ENCODE assay signal across 11 mouse cellular contexts in the genomic region with DNA sequence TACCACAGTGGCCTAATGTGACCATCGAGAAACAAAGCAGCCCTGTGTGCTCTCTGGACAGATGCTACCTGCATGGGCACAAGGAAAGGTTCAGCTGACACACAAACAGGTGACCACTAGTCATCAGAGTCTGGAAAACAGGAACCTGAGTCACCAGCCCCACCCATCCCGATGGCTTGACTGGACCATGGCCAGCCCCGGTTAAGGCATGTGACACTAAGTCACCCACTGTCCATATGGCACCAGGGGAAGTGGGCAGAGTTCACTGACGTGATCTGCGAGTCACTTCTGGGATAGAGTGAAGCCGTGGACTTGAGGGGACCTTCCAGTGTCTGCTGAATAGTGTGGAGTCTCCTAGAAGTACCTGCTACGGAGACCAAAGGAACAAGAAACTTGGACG. TPM values are rescaled to one million over a fixed set of nuclear protein-coding genes. Genes with fewer than 3 reads are reported as not detected.
A peak's percentile ranks its signal among the peaks of the same experiment; 100 is the strongest.
DNase-seq lines count a peak whose midpoint lies in the region; ATAC-seq lines count a peak whose summit lies in the region.
"Had no signal": no experiment of that assay in that cellular context is flagged by ENCODE, and none has a peak within 500 bp of the region (broad histone marks: within the 10 kb centered on the region; RNA-seq: fewer than 3 reads in every experiment).

No protein-coding gene starts in this region.

- no peak overlapping the region for H3K4me2 ChIP-seq in intestine, embryonic 16.5 days (ENCODE audit: low read depth, low read length)
- H3K4me2 ChIP-seq in intestine, embryonic 15.5 days (replicated peaks), result no peak overlapping the region
- H3K4me2 ChIP-seq: heart, embryonic 13.5 days; hindbrain, embryonic 14.5 days; lung, embryonic 15.5 days had no signal

- WGBS in intestine, embryonic 16.5 days, result 86% methylated on average over 8 of the region's 8 CpGs
- WGBS in intestine, embryonic 15.5 days, result 88% methylated on average over 8 of the region's 8 CpGs

- ATAC-seq in intestine, embryonic 16.5 days, result peak; percentile 23; the same call in 1 of the 2 replicates
- ATAC-seq in intestine, embryonic 15.5 days, result no peak
- ATAC-seq in monocyte, adult 5-6 weeks (replicated peaks; ENCODE audit: insufficient number of reproducible peaks, low FRiP score, low TSS enrichment, poor library complexity, severe bottlenecking), result 0 out of 2 replicates have a peak, but pooled peaks have one; percentile 23

- H3K27ac ChIP-seq in intestine, embryonic 16.5 days (ENCODE audit: low read length), result no peak overlapping the region
- H3K27ac ChIP-seq in intestine, embryonic 15.5 days, result no peak overlapping the region
- H3K27ac ChIP-seq: heart, embryonic 13.5 days; hindbrain, embryonic 14.5 days; lung, embryonic 15.5 days had no signal

- H3K4me1 ChIP-seq in intestine, embryonic 16.5 days (ENCODE audit: control insufficient read depth, insufficient read depth, low read length), result peaks cover 8% of the 10 kb centered on the region
- peaks cover 6% of the 10 kb centered on the region for H3K4me1 ChIP-seq in intestine, embryonic 15.5 days (replicated peaks)

- DNase-seq in MN1 (ENCODE audit: low spot score), result peak; percentile 58
- DNase-seq in fibroblast of lung, adult 2 months (ENCODE audit: low read depth), result peak; percentile 44
- DNase-seq in ovary, postnatal 10 days (ENCODE audit: low spot score), result no peak
- DNase-seq in right cerebral cortex, postnatal 36 days (ENCODE audit: low spot score in 2 of 2), result no peak
- DNase-seq: adrenal gland, postnatal 14 days had no signal

- peaks cover 19% of the 10 kb centered on the region for H3K36me3 ChIP-seq in intestine, embryonic 16.5 days (ENCODE audit: control insufficient read depth, insufficient read depth, low read length)
- H3K36me3 ChIP-seq in intestine, embryonic 15.5 days, result peaks cover 36% of the 10 kb centered on the region

- H3K4me3 ChIP-seq in intestine, embryonic 16.5 days (ENCODE audit: low read length), result no peak overlapping the region
- no peak overlapping the region for H3K4me3 ChIP-seq in intestine, embryonic 15.5 days (replicated peaks)
- H3K4me3 ChIP-seq: heart, embryonic 13.5 days; lung, embryonic 15.5 days had no signal

- no peaks in the 10 kb centered on the region for H3K27me3 ChIP-seq in intestine, embryonic 16.5 days (replicated peaks; ENCODE audit: control insufficient read depth, insufficient read depth, low read length)
- H3K27me3 ChIP-seq in intestine, embryonic 15.5 days (replicated peaks), result no peaks in the 10 kb centered on the region
- H3K27me3 ChIP-seq: heart, embryonic 13.5 days; lung, embryonic 15.5 days had no signal

- H3K9ac ChIP-seq in intestine, embryonic 16.5 days (ENCODE audit: low read depth, low read length), result no peak overlapping the region
- H3K9ac ChIP-seq in intestine, embryonic 15.5 days, result no peak overlapping the region
- H3K9ac ChIP-seq: heart, embryonic 13.5 days; hindbrain, embryonic 14.5 days; lung, embryonic 15.5 days had no signal

- no peaks in the 10 kb centered on the region for H3K9me3 ChIP-seq in intestine, embryonic 16.5 days (ENCODE audit: control insufficient read depth, low read length)
- no peaks in the 10 kb centered on the region for H3K9me3 ChIP-seq in intestine, embryonic 15.5 days
- H3K9me3 ChIP-seq: heart, embryonic 13.5 days; lung, embryonic 15.5 days had no signal

RNA-seq across cellular contexts. Expression of a gene that starts 5.3 kb away (rescaled TPM):
- polyA plus RNA-seq in intestine, embryonic 16.5 days (2015; fragmentation: Nextera tagmentation; extraction: Ambion mirVana), result 7.1 and 7.2 TPM in 2 replicates
- polyA plus RNA-seq in intestine, embryonic 15.5 days (2015; fragmentation: Nextera tagmentation; extraction: Ambion mirVana), result 6.0 and 7.0 TPM in 2 replicates
- 19.3 to 53.0 TPM (median 49.3 TPM) in 3 replicates for total RNA-seq in monocyte, adult 5-6 weeks (2017)

RNA-seq across cellular contexts. Expression of a gene that starts 18.8 kb away (rescaled TPM):
- 25.8 and 35.5 TPM in 2 replicates for polyA plus RNA-seq in intestine, embryonic 16.5 days (2015; fragmentation: Nextera tagmentation; extraction: Ambion mirVana)
- 31.8 and 38.4 TPM in 2 replicates for polyA plus RNA-seq in intestine, embryonic 15.5 days (2015; fragmentation: Nextera tagmentation; extraction: Ambion mirVana)
- total RNA-seq in monocyte, adult 5-6 weeks (2017), result 16.2 to 45.2 TPM (median 35.8 TPM) in 3 replicates

RNA-seq across cellular contexts. Expression of a gene that starts 56.1 kb away (rescaled TPM):
- polyA plus RNA-seq in intestine, embryonic 16.5 days (2015; fragmentation: Nextera tagmentation; extraction: Ambion mirVana), result 1.1 and 1.5 TPM in 2 replicates
- polyA plus RNA-seq in intestine, embryonic 15.5 days (2015; fragmentation: Nextera tagmentation; extraction: Ambion mirVana), result 2.1 TPM in 2 replicates
- total RNA-seq in monocyte, adult 5-6 weeks (2017), result 0.53 to 1.3 TPM in 2 of 3 replicates, not detected in the other

Comparison
In these comparisons a context has a peak if more than half of its experiments do, and no peak if none do; other contexts are left out.
1. DNase-seq: peak in MN1 (single experiment) and fibroblast of lung, adult 2 months (single experiment); none in ovary, postnatal 10 days (single experiment) and right cerebral cortex, postnatal 36 days (0 of 2).